Mouse (Mus musculus): ENCODE results near the gene Art1.

DNA sequence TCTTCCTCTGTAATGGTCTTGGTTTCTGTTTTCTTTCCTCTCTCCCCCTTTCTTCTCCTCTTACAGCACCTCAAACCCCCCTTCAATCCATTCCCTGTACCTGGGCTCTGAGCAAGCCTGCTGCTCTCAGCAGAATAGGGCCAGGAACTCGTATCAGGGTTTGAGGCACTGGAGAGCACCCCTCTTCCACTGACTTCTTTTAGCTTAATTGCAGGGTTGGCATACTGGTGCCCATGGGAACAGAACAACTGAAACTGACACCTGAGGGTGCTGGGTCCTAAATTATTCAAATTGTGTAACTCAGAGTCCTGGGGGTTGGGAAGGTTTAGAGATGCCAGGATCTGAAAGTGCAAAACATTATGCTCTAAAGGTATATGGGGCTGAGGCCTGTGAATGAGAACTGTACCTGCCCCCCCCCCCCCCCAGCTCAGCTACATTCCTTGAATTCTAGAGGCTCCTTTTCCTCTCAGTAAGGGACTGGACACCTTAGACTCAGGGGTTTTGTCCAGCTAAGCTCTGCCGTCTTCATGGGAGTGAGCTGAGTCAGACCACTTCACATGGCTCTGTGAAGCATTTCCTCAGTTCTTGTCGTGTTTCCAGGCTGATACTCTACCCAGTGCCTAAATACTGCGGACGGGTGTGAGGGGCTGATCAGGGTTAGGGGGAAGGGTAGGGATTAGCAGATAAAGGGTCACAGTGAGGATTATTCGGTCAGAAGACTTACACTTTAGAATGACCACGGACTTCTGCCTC lies 15.2 kb downstream of the Art1 start, which contains the start of gene Chrna10:
- TF ChIP-seq CTCF (IDR thresholded peaks at IDR 0.05; ENCODE audit: extremely low read depth, insufficient read length, insufficient replicate concordance, low read depth, low read length) (no peak), POLR2A (IDR thresholded peaks at IDR 0.05; ENCODE audit: low read depth, low read length) (no peak)

Measured in small intestine, adult 2 months (tissue).